Mouse (Mus musculus) cerebellum, postnatal 25 days (tissue): ENCODE results near the gene Mark1.

Experiments
- DNase-seq, 2 experiments: peaks; one replicate each; pipeline ENCODE4 v3.0.0; 2021; ENCODE audit warnings: mixed read lengths in 2 of 2

Gene Mark1

GRCm38 (mm10) chr1:184999071-184999750 is at the start of gene Mark1:
Gene Mark1, minus strand, starts transcription at chr1:184999570.
- peak in 1 of 2 experiments; percentile 72 for DNase-seq

- DNase-seq: no peak
Observed at GRCm38 (mm10) chr1:185047516-185048247, 48.3 kb upstream of the Mark1 start.

- DNase-seq: no peak
Observed at GRCm38 (mm10) chr1:185046513-185046912, 47.1 kb upstream of the Mark1 start.

GRCm38 (mm10) chr1:185038183-185038686 is 38.9 kb upstream of the Mark1 start:
- no peak for DNase-seq

- DNase-seq: no peak
Observed at GRCm38 (mm10) chr1:185030565-185030964, 31.2 kb upstream of the Mark1 start.

GRCm38 (mm10) chr1:185020429-185021168 is 21.2 kb upstream of the Mark1 start:
- no peak for DNase-seq

GRCm38 (mm10) chr1:185012566-185012965 is 13.2 kb upstream of the Mark1 start:
- no peak for DNase-seq

- no peak for DNase-seq
Observed at GRCm38 (mm10) chr1:185007066-185007465, 7.7 kb upstream of the Mark1 start.

- peak; percentile 78 to 82 for DNase-seq
Observed at GRCm38 (mm10) chr1:184999780-185000599, 620 bp upstream of the Mark1 start.

- DNase-seq: no peak
Observed at GRCm38 (mm10) chr1:184998631-184999030, 739 bp downstream of the Mark1 start.

GRCm38 (mm10) chr1:184998161-184998560 is 1.2 kb downstream of the Mark1 start:
- no peak for DNase-seq

- DNase-seq: no peak
Observed at GRCm38 (mm10) chr1:184997466-184997865, 1.9 kb downstream of the Mark1 start.

- no peak for DNase-seq
Observed at GRCm38 (mm10) chr1:184995335-184995734, 4.0 kb downstream of the Mark1 start.

GRCm38 (mm10) chr1:184991191-184991590 is 8.2 kb downstream of the Mark1 start:
- no peak for DNase-seq

- no peak for DNase-seq
Observed at GRCm38 (mm10) chr1:184986748-184987147, 12.6 kb downstream of the Mark1 start.

GRCm38 (mm10) chr1:184984723-184985122 is 14.6 kb downstream of the Mark1 start:
- no peak for DNase-seq

- DNase-seq: no peak
Observed at GRCm38 (mm10) chr1:184983751-184984150, 15.6 kb downstream of the Mark1 start.

GRCm38 (mm10) chr1:184972214-184972776 is 27.1 kb downstream of the Mark1 start:
- DNase-seq: no peak

- no peak for DNase-seq
Observed at GRCm38 (mm10) chr1:184969374-184969773, 30.0 kb downstream of the Mark1 start.

GRCm38 (mm10) chr1:184965682-184966360 is 33.5 kb downstream of the Mark1 start:
- peak; percentile 41 to 72 for DNase-seq

GRCm38 (mm10) chr1:184963121-184963693 is 36.2 kb downstream of the Mark1 start:
- peak in 1 of 2 experiments; percentile 15 for DNase-seq
